Mouse (Mus musculus) 3T3-L1 (cell line): ENCODE results near the gene Prpf8.

Source experiments
- DNase-seq: peaks from one replicate; pipeline ENCODE4 v3.0.0-alpha.2; 2015; ENCODE audit warnings: low read depth, low spot score

The Prpf8 gene

DNA sequence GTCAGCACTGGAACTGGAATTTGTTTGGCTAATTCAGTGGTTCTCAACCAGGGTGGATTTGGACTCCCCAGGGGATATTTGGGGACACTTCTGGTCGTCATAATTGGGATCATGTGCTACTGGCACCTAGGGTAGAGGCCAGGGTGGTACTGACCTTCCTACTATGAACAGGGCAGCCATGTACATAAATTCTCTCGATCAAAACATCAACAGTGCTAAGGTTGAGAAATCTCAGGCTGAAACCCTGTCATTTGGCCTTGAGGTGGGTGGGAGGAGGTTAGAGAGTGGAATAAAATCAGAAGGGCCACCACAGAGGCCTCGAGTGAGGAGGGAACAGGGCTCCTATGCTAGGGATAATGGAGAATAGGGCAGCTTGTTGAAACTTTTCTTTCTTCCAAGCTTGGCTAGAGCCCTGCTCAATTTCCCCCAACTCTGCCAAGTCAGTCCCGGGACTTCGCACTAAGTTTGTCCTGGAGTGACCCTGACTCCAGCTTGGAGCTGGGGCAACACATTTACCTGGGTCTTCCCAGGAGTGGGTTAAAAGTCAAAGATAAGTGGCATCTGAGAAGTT is 27.4 kb upstream of the Prpf8 start:
- DNase-seq, result peak; percentile 40

DNA sequence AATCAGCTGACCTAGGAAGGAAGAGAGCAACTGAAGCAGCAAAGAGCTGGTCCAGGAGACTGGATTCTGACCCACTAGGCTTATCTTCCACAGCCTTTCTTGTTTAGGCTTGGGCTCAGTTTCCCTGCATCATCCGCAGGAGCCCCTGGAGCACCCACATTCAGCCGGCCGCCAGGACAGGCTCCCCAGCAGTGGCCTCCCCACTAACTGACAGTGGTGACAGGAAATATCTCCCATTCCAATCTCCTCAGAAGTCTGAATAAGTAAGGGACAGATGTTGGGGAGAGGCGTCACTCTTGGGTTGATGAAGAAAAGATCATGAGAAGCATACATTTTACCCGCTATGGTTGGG is 26.9 kb upstream of the Prpf8 start:
- no peak for DNase-seq

DNA sequence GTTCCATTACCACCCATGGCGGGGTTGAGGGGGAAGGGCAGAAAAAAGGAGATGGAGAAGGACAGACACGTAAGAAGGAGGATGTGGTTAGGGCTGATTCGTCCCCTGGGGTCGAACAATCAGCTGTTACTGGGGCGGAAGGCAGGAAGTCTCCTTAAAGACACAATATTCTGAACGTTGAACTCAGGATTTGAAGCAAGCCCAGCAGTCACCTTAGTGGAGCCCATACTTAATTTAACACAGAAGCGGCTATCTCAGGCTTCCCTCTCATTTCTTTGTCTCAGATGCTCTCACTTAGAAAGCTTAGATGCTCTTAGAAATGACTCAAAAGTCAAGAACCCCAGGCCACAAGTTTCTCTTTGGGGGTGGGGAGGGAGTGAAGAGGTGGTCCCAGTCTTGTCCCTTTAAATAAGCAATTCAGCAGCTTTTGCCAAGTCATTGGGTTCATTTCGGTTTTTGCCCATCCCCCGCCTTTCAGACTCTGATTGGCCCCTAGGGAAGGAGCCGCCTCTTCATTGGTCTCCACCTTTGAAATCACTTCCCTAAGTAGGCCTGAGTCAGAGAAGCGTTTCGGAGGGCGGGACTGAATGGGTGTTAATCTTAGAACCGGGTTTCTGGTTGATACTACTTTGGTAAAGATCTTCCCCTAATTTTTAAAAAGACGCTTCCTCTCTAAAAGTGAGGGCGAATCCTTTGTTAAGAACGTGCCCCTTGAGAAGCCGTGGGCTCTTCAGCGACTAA is 26.3 kb upstream of the Prpf8 start:
- peak; percentile 98 for DNase-seq

DNA sequence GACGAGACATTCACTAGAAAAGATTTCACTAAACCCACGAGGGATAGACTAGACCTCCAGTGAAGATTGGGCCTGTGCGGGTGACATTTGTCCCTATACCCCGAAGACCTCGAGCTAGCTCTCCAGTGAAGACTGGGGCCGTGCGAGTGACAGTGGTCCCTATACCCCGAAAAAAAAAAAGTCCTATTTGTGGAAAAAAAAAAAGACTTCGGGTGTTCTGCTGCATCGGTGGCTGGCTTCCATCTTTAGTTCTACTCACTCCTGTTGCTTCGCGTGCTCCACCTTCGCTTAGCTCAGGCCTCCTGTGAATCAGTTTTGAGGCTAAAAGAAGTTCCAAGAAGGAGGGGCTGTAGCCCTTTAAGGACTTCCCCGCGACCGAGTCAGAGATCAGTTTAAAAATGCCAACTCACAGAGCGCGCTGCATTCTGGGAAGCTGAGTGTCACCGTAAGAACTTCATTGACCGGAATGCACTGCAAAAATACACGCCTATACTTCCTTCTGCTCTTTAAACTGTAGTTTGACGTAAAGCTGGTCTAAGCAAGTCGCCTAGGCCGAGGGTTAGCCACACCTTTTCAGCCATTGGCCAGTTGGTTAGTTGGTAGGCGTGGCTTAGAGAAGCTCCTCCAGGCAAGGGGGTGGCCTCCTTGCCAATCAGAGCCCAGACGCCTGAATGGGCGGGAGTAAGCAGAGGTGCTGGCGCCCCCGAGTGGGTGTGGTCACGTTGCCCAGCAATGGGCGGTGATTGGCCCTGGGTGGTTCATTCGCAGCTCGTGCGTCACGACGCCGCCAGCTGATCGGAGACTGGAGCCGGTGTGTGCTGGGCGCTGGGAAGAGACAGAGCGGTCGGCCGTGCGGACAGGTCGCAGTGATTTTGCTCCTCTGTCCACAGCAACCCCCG is 25.5 kb upstream of the Prpf8 start, which contains the start of gene Tlcd2:
Gene Tlcd2 (plus strand): TSS at position 872 of the 899 bp plus-strand sequence.
- DNase-seq, result peak; percentile 100

DNA sequence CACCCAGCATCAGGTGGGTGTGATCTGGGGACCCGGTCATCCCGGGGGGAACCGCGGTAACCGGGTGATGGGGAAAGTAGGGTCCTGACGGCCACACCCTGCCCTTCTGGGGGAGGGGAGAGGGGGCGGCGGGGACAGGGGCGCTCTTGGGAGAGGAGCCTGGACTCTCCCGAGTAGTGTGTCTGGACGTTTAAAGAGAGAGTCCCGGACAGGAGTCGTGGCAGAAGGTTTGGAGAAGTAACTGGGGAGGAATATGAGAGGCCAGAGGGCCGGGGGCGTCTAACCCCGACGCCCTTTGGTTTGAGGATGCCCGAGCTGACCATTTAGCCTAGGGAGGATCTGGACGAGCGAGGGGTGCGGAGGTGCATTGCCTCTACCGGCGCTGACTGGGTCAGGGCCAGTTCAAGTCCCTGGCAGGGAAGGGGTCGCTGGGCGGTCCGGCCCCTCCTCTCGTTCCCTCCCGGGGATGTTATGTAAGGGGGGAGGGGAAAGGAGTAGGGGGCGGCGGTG is 24.8 kb upstream of the Prpf8 start:
- no peak for DNase-seq

DNA sequence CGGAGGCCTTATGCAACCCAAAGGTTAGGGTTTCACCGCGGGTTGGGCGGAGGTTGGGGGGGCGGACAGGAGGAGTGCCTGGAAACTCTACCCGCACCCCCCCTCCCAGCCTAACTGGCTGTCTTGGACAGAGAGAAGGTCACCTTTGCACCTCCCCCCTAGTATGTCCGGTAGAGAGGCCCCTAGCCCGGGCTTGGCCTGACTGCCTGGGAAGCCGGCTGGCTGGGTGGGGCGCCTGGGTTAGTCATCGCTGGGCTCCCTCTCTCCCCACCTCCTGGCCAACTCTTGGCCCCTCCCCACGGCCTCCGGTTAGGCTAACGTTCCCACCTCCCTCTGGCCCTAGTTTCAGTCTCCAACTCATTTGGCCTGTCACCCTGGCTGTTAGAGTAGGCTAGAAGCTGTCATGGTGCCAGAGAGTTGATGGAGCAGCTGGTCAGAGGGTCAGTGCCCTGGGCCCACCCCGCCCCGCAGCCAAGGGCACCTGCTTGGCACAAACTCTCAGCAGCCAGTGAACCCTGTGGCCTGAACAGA is 24.3 kb upstream of the Prpf8 start:
- peak; percentile 95 for DNase-seq

DNA sequence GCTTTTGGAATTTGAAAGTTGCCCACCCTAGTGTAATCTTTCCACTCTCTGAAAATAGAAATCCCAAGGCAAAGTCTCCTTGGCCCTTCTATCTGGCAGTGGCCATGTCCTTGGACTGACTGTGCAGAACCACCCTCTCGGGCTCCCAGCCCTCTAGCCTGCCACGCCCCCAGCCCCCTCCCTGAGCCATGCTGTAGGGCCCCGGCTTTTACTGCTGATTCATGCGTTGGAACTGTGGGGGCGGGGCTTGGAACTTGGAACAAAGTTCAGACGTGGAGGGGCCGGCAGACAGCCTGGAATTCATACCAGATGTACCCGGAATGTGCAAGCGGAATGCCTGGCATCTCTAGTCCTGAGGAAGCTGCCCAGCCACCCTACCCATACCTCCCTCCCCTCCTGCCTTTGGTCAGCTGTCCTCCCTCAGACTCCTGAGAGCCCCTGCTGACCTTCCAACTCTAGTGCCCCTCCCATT is 23.7 kb upstream of the Prpf8 start:
- DNase-seq, result peak; percentile 99

DNA sequence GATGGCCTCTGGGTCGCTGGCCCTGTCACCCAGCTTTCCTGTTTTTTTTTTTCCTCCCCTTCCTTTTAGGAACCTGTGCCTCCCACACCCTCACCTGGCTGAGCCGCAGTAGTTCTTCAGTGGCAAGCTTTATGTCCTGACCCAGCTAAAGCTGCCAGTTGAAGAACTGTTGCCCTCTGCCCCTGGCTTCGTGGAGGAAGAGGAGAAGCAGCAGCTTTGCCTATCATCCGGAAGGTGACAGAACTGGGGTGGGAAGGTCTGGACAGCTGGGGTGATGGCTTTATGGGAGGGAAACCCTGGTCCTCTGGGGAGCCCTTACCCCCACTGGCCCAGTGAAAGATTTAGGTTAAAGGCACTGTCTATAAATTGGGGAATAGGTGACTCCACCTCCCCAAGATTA is 23.0 kb upstream of the Prpf8 start:
- DNase-seq, result no peak

DNA sequence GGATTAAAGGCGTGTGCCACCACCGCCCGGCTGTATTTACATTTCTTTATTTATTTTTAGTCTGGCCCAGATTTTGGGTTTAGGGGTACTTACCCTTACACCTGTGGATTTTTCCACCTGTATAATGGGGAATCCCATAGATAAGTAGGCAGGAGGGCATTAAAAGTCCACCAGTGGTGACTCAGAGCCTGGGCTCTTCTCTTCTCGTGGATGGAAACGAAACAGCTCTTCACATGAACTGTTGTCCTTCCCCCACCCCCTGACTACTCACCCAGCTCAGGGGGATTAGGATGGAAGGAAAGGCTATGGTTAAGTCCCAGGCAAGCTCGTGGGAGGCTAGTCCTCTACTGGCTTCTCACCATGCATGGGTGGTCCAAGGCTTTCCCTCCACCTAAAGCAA is 22.2 kb upstream of the Prpf8 start:
- DNase-seq, result no peak

DNA sequence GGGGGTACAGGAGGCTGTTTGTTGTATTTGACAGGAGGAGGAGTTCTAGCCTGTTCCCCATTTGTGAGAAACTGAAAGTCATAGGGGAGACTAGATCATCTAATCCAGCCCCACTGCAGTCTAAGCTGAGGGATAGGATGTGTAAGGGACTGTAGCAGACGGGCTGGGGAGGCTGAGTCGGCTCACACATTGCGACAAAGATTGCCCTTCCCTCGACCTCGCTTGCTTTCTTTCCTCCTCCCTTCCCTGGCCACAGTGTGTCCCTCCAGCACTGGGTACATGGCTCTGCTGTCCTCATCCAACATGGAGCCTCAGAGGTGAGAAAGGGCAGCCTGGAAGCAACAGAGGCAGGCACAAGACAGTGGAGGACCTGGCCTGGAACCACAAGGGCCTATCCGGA is 21.6 kb upstream of the Prpf8 start:
- no peak for DNase-seq

DNA sequence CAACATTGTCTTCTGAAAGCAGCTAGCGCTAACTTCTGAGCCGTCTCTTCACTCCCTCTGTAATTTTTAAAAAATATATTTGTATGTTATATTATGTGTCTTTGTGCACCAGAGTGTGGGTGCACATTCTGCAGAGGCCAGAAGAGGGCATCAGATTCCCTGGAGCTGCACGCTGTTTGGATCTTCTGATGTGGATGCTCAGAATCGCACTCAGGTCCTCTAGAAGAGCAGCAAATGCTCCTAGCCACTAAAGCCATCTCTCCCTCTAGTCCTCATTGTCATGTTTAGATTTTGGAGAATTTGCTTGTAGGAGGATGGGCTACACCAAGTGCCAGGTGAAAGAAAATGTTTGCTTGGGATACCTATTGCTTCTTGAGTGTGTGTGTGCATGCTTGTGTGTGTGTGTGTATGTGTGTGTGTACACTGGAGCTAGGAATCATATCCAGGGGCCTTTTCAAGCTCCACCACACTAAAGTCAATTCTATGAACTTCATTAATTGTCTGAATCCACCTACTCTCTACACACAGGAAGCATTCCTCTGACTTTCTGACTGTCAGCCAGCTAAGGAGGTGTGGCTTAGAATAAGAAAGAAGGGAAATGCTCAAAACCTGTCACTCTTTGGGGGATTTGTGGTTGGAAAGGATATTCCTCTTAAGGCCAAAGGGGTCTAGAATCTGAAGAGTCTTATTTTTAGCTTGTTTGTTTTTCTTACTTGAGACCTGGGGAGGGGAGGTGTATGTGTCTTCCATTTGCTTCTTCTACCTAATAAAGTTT is 19.7 kb upstream of the Prpf8 start:
- DNase-seq, result peak; percentile 56

DNA sequence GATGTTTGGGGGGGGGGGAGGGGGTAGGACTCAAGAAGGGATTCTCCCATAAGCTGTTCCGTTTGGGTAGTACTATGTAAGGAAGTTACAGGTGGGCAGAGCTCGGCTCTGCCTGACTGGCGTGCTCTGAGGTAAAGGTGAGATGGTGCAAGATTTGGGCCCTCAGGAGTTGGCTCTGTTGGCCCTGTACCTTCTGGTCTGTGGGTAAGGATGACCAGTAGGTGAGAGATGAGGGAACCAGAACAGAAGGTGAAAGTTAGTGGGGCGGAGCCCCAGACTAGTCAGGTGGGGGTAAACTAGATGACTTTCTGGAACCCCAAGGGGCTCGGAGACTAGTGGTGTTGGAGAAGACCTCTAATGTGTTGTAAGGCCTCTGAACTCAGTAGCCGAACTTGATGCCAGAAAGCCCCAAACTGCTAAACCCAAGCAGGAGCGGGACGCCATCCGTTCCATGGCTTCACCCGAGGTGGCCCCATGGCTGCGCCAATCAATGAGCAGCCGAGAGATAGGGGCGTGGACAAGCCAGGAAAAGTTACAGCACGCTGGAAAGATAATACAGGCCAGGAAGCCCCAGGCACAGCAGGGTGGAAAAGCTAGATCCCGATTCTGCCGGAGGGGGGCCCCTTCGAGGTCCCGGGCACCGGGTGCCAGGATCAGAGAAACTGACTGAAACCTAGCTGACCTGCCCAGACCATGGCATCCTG is 19.0 kb upstream of the Prpf8 start:
- no peak for DNase-seq

DNA sequence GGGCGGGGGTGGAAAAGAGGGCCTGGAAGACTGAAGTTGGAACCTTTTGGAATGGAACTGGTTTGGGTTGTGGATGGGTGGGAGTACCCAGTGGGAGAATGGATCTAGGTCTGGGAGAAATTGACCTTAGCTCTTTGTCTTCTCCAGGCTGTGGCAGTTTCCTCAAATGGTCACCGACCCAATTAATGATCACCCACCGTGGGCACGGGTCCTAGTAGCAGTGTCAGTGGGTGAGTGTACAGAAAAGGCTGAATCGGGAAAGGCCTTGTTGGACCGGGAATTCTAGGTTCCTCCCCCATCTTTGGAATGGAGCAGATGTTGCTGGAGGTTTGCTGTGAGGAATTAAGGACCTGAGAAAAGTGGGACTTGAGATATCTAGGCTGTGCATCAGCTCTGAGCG is 18.2 kb upstream of the Prpf8 start:
- no peak for DNase-seq

DNA sequence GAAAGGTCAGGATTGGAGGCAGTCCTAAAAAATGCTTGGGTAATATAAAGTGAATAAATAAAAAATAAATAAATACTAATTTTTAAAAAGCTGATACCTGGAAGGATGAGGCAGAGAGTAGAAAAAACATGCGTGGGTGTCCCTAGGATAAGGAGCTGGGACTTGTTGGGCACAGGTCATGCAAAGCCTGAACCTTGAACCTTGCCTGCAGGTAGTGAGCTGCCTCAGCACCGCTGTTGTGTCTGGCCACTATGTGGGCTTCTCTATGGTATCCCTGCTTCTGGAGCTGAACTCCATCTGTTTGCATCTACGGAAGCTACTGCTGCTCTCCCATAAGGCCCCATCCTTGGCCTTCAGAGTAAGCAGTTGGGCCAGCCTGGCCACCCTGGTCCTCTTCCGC is 17.4 kb upstream of the Prpf8 start:
- no peak for DNase-seq

DNA sequence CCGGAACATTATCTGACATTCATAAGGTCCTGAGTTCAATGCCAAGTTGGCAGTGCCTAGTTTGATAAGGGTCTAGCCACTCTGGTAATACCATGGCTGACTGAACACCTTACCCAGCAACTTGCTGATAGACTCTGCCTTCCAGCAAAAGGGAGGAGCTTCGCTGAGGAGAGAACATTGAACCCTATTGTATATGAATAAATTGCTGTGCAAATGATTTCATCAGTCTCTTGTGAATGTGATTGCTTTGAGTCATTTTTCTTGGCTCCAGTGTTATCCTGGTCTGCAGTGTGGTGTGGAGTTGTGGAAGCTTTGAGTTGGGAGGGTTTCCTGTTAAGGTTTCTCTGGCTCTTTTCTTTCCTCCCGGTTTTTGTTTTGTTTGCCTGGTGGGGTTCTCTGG is 15.9 kb upstream of the Prpf8 start:
- peak; percentile 83 for DNase-seq

DNA sequence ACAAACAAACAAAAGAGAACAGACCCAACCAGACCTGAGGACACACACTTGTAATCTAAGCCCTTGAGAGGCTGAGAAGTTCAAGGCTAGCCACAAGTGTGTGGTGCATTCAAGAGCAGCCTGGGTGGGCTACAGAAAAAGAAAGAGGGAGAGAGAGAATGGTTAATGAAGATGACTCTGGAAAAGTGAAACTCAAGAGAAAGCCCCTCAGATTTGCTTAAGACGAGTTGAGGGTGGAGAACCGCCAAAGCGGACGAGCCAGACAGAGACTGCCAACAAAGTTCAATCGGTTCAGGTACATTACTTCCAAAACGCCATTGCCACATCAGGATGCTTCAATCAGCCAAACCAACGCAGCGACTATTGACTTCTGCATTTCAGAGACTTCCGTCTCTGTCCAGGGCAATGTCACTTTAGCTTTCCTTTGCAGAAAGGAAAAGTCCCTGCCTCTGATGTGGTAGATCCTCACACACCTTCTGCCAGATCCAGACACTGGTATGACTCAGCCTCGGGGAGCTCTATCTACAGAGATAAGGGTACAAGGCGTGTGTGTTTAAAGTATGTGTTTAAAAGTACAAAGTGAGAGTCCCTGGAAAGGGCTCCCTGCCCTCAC is 14.0 kb upstream of the Prpf8 start:
- DNase-seq, result no peak

DNA sequence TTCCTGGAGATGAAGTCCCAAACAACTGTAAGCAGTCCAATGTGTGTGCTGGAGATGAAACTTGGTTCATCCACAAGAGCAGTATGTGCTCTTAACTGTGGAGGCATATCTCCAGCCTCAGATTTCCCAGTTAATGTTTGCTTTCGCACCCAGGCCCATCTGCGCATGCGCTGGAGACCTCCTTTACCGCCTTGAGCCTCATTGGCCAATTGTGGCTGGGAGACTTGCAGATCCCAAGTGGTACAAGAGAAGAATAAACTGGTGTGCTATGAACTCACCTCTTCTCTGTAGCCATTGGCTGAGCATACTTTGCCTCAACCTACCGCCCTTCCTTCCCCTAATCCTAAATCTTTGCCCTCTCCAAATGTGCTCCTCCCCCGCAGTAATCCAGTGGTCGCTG is 13.2 kb upstream of the Prpf8 start:
- DNase-seq, result no peak

DNA sequence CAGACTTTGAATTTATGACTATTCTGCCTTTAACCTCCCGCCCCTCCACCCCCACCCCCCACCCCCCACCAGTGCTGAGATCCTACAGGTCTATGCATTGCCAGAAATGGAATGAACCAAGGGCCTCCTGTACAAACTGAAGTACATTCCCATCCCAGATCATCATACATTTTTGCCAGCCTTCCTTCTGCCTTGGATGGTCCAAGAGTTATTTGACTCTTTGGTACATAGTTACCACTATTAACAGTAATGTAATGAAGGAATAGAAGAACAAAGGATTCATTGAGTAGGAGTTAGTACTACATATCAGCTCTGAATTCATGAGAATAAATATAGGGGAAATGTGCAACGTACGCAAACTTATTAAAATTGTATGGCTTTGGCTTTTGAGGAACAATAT is 424 bp upstream of the Prpf8 start:
- no peak for DNase-seq

DNA sequence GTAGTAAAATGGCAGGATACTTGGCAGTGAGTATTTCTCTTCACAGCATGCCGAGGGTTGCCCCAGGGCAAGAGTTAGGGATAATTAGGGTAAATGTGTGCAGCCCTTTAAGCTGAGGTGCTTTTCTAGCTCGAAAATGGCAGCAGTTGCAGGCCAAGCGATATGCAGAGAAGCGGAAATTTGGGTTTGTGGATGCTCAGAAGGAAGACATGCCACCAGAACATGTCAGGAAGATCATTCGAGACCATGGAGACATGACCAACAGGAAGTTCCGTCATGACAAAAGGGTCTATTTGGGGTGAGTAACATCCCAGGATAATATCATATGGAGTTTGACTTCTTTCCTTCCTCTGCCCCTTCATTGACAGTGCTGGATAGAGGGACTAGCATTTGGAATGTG is 880 bp downstream of the Prpf8 start:
- DNase-seq, result peak; percentile 32
